8 mouse cellular contexts compared by ENCODE assay signal in genomic region chr16:22310649-22311048, GRCm38 (mm10). TPM values are rescaled to one million over a fixed set of nuclear protein-coding genes. Genes with fewer than 3 reads are reported as not detected.
A peak's percentile ranks its signal among the peaks of the same experiment; 100 is the strongest.
DNase-seq lines count a peak whose midpoint lies in the region; ATAC-seq and TF ChIP-seq lines count a peak whose summit lies in the region.

No protein-coding gene starts in this region.

- peak; percentile 19 to 58 for DNase-seq in heart, adult 18-20 months
- peak; percentile 43 for DNase-seq in urinary bladder, postnatal 14 days (ENCODE audit: low spot score)
- no peak for DNase-seq in urinary bladder, postnatal 10 days (ENCODE audit: low spot score)
- DNase-seq in layer of hippocampus, adult 9-11 months = peak; percentile 22
- DNase-seq in retina, embryonic 14.5 days (ENCODE audit: low spot score) = peak; percentile 46
- DNase-seq in ovary, postnatal 10 days (ENCODE audit: low spot score) = no peak

- H3K4me2 ChIP-seq in heart, embryonic 11.5 days = no peak overlapping the region

- H3K27me3 ChIP-seq in heart, embryonic 11.5 days (ENCODE audit: control insufficient read depth, insufficient read depth, low read length) = no peaks in the 10 kb centered on the region

- H3K27ac ChIP-seq in heart, embryonic 11.5 days (ENCODE audit: low read depth, low read length) = no peak overlapping the region
- H3K27ac ChIP-seq in cortical plate, adult 2 months (ENCODE audit: insufficient read depth, low read length) = no peak overlapping the region

- H3K4me3 ChIP-seq in heart, embryonic 11.5 days (ENCODE audit: low read depth, low read length) = no peak overlapping the region
- H3K4me3 ChIP-seq in cortical plate, adult 2 months (ENCODE audit: insufficient read depth, low read length) = no peak overlapping the region

- H3K9ac ChIP-seq in heart, embryonic 11.5 days (ENCODE audit: low read depth, low read length) = no peak overlapping the region

- H3K9me3 ChIP-seq in heart, embryonic 11.5 days (replicated peaks; ENCODE audit: control insufficient read depth, low read length) = no peaks in the 10 kb centered on the region

- TF ChIP-seq CTCF in cortical plate, adult 2 months (IDR thresholded peaks at IDR 0.05; ENCODE audit: extremely low read depth, insufficient read depth, low read length) = peak; percentile 81

- WGBS in heart, embryonic 11.5 days (ENCODE audit: insufficient replicate concordance) = 12% methylated on average over 1 of the region's 1 CpGs

- no peak for ATAC-seq in heart, embryonic 11.5 days (replicated peaks; ENCODE audit: insufficient number of reproducible peaks, low FRiP score, low TSS enrichment)

- no peaks in the 10 kb centered on the region for H3K4me1 ChIP-seq in heart, embryonic 11.5 days (ENCODE audit: control insufficient read depth, insufficient read depth, low read length)
- no peaks in the 10 kb centered on the region for H3K4me1 ChIP-seq in cortical plate, adult 2 months (ENCODE audit: control insufficient read depth, insufficient read depth, low read length)

- TF ChIP-seq POLR2A in cortical plate, adult 2 months (IDR thresholded peaks at IDR 0.05; ENCODE audit: extremely low read depth, insufficient read depth, low read length) = no peak

- no peaks in the 10 kb centered on the region for H3K36me3 ChIP-seq in heart, embryonic 11.5 days (ENCODE audit: control insufficient read depth, insufficient read depth, low read length)

RNA-seq across cellular contexts. Expression of gene Tra2b, which starts 44.8 kb away (rescaled TPM):
- total RNA-seq in heart, adult 18-20 months (2021) = 10 to 100 TPM; 42.2 to 47.8 TPM
- 245 and 250 TPM in 2 replicates for polyA plus RNA-seq in heart, embryonic 11.5 days (2014; fragmentation: Nextera tagmentation; extraction: Ambion mirVana)
- polyA plus RNA-seq in cortical plate, adult 2 months (2012; rRNA removed) = 65.6 and 72.6 TPM in 2 replicates

Comparison
In these comparisons a context has a peak if more than half of its experiments do, and no peak if none do; other contexts are left out.
1. DNase-seq: peak in heart, adult 18-20 months (2 of 2), urinary bladder, postnatal 14 days (single experiment), layer of hippocampus, adult 9-11 months (single experiment) and retina, embryonic 14.5 days (single experiment); none in urinary bladder, postnatal 10 days (single experiment) and ovary, postnatal 10 days (single experiment).